Mouse (Mus musculus): ENCODE measurements at regions not wholly inside any gene's neighbourhood (a gene's known extent, or its start where the extent isn't known, plus 50 kb on each side); places are given as distances from the start of the nearest gene placed in this dataset.

DNA sequence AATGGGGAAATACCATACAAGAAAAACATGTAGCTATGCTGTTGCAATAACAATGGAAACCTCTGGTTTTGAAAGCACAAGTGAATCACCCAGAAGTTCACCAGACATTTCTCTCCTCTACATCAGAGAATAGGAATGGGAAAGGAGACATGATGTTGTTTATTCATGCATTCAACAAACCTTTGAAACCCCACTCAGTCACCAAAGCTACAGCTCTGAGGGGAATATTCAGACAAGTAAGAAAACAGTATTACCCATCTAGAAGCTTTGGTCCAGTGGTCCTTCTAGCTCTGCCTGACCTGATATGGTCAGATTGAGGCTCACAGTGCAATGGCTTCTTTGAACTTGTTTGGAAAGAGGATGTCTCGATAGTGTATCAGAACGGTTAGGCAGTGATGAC is 89.0 kb upstream of the Sox11 start:
- H3K4me2 ChIP-seq (ENCODE audit: low read length), result no peak overlapping the region
- H3K36me3 ChIP-seq (ENCODE audit: control insufficient read depth, insufficient read depth, low read length), result no peaks in the 10 kb centered on the region
- no peak for ATAC-seq
- H3K4me3 ChIP-seq (ENCODE audit: low read depth, low read length), result no peak overlapping the region
- no peaks in the 10 kb centered on the region for H3K4me1 ChIP-seq (ENCODE audit: control insufficient read depth, insufficient read depth, low read length)
- H3K27ac ChIP-seq (ENCODE audit: low read length), result no peak overlapping the region
- no peaks in the 10 kb centered on the region for H3K27me3 ChIP-seq (ENCODE audit: control insufficient read depth, insufficient read depth, low read depth, low read length)
- H3K9ac ChIP-seq (ENCODE audit: low read depth, low read length), result no peak overlapping the region
- no peaks in the 10 kb centered on the region for H3K9me3 ChIP-seq (replicated peaks; ENCODE audit: control insufficient read depth, low read length, poor library complexity, severe bottlenecking)
- 63% methylated on average over 2 of the region's 2 CpGs for WGBS

DNA sequence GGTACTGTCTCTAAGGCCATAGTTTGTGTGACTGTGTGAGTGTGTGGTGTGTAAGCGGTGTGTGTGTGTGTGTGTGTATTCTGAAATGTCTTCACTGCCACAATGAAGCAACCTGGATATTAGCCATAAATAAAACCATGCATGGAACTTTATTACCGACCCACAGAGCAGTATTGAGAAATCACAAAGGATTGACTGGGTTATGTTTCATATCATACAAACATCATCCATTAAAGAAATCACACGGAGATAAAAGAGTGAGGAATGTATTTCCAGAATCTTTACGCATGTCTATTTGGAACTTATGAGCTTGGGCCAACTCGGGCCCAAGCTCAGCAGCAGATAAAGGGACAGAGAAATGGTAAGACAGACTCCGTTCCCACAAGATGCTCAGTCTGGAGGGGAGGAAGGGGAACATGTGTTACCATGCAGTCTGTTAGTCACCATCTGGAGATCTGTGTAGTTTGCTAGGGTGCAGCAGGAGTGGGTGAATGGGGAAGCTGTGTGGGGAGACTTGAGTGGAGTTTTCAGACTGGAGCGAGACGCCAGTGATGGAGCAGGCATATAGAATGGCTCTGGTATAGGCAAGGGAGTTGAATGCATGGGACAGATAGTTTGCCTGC is 75.1 kb upstream of the Sox11 start:
- H3K9ac ChIP-seq (ENCODE audit: low read depth, low read length), result no peak overlapping the region
- H3K27me3 ChIP-seq (ENCODE audit: control insufficient read depth, insufficient read depth, low read depth, low read length), result no peaks in the 10 kb centered on the region
- no peak overlapping the region for H3K4me3 ChIP-seq (ENCODE audit: low read depth, low read length)
- 88% methylated on average over 8 of the region's 8 CpGs for WGBS
- no peak for ATAC-seq
- H3K9me3 ChIP-seq (replicated peaks; ENCODE audit: control insufficient read depth, low read length, poor library complexity, severe bottlenecking), result no peaks in the 10 kb centered on the region
- H3K27ac ChIP-seq (ENCODE audit: low read length), result no peak overlapping the region
- no peak overlapping the region for H3K4me2 ChIP-seq (ENCODE audit: low read length)
- no peaks in the 10 kb centered on the region for H3K36me3 ChIP-seq (ENCODE audit: control insufficient read depth, insufficient read depth, low read length)
- no peaks in the 10 kb centered on the region for H3K4me1 ChIP-seq (ENCODE audit: control insufficient read depth, insufficient read depth, low read length)

DNA sequence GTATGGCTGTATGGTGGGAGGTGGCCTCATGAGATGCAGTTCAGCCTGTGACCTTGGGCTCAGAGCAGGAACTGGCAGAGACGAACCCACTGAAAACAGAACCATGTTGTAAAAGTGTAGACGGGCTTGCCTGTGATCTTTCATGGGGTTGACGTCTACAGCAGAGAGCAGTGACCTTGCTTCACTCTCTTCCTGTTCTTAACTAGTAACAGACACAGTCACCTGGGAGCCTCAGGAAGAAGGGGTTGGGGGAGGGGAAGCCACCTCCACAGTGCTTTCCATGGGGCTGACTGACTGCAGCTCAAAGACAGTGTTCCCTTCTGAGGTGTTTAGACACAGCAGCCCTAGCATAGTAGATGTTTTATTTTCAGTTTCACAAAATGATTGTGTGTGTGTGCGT is 68.2 kb upstream of the Sox11 start:
- no peak overlapping the region for H3K27ac ChIP-seq (ENCODE audit: low read length)
- no peak overlapping the region for H3K4me2 ChIP-seq (ENCODE audit: low read length)
- H3K9ac ChIP-seq (ENCODE audit: low read depth, low read length), result no peak overlapping the region
- no peaks in the 10 kb centered on the region for H3K36me3 ChIP-seq (ENCODE audit: control insufficient read depth, insufficient read depth, low read length)
- no peaks in the 10 kb centered on the region for H3K27me3 ChIP-seq (ENCODE audit: control insufficient read depth, insufficient read depth, low read depth, low read length)
- ATAC-seq, result no peak
- H3K4me3 ChIP-seq (ENCODE audit: low read depth, low read length), result no peak overlapping the region
- 81% methylated on average over 4 of the region's 4 CpGs for WGBS
- H3K9me3 ChIP-seq (replicated peaks; ENCODE audit: control insufficient read depth, low read length, poor library complexity, severe bottlenecking), result no peaks in the 10 kb centered on the region
- H3K4me1 ChIP-seq (ENCODE audit: control insufficient read depth, insufficient read depth, low read length), result no peaks in the 10 kb centered on the region

DNA sequence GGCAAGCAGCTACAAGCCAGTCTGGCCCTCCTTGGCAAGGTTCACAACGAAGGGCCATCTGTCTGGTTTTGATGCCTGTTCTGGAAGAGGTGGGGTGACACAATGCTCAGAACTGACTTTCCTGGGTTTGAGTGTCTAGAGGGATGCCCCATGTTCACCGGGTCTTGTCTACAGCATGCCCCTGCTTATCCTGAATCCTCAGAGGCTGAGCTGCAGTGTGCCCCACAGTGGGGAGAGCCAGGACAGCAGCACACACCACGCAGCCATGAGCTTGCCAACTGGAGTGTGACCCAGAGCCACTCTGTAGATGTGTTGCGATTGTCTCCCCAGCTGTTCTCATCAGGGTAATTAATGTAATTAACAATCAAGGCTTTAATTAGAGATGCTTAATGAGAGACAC is 66.1 kb upstream of the Sox11 start:
- Histone ChIP-seq H3K27me3 (ENCODE audit: control insufficient read depth, insufficient read depth, low read depth, low read length) (no peaks in the 10 kb centered on the region), H3K9me3 (replicated peaks; ENCODE audit: control insufficient read depth, low read length, poor library complexity, severe bottlenecking) (no peaks in the 10 kb centered on the region), H3K4me1 (ENCODE audit: control insufficient read depth, insufficient read depth, low read length) (no peaks in the 10 kb centered on the region), H3K36me3 (ENCODE audit: control insufficient read depth, insufficient read depth, low read length) (no peaks in the 10 kb centered on the region), H3K4me2 (ENCODE audit: low read length) (no peak overlapping the region), H3K27ac (ENCODE audit: low read length) (no peak overlapping the region), H3K9ac (ENCODE audit: low read depth, low read length) (no peak overlapping the region), H3K4me3 (ENCODE audit: low read depth, low read length) (no peak overlapping the region)
- no peak for ATAC-seq
- 60% methylated on average over 4 of the region's 4 CpGs for WGBS

DNA sequence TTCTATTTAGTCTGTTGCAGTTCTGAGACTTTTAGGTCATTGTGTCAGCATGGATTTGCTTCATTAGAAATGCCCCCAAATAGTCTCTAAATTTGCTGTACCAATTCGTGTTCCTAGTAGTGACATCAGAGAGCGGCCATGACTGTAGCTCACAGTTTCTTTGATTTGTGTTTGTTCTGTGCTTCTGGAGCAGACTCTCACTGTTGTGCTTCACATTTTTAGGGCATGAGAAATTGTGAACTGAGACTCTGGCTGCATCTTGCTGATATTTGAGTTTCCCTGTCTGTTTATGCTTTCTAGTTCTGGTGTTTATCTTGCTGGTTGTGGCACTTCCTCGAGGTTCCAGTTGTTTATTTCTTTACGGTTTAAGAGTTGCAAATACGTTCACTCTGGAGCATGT is 57.0 kb upstream of the Sox11 start:
- Histone ChIP-seq H3K4me1 (ENCODE audit: control insufficient read depth, insufficient read depth, low read length) (no peaks in the 10 kb centered on the region), H3K27ac (ENCODE audit: low read length) (no peak overlapping the region), H3K9ac (ENCODE audit: low read depth, low read length) (no peak overlapping the region), H3K27me3 (ENCODE audit: control insufficient read depth, insufficient read depth, low read depth, low read length) (no peaks in the 10 kb centered on the region), H3K9me3 (replicated peaks; ENCODE audit: control insufficient read depth, low read length, poor library complexity, severe bottlenecking) (no peaks in the 10 kb centered on the region), H3K4me2 (ENCODE audit: low read length) (no peak overlapping the region), H3K4me3 (ENCODE audit: low read depth, low read length) (no peak overlapping the region), H3K36me3 (ENCODE audit: control insufficient read depth, insufficient read depth, low read length) (no peaks in the 10 kb centered on the region)
- WGBS, result 87% methylated on average over 5 of the region's 5 CpGs
- ATAC-seq, result no peak
